Mouse (Mus musculus): Measurements from ENCODE around the gene Per1. TPM values are rescaled to one million over a fixed set of nuclear protein-coding genes. Genes with fewer than 3 reads are reported as not detected.
"Not testable (repeated sequence)": the region's sequence is repeated elsewhere in the genome, so short reads cannot be mapped to it uniquely, and the experiment has no call there.

The Per1 gene
- total RNA-seq, 2 experiments from 2014 or later, result 78.2 to 92.8 TPM

- no peak for DNase-seq
Measured at GRCm38 (mm10) chr11:69081613-69082012, 13.4 kb upstream of the Per1 start.

GRCm38 (mm10) chr11:69085608-69086007, 9.4 kb upstream of the Per1 start:
- no peak for DNase-seq

GRCm38 (mm10) chr11:69086390-69086789, 8.6 kb upstream of the Per1 start:
- no peak for DNase-seq

GRCm38 (mm10) chr11:69087082-69087481, 7.9 kb upstream of the Per1 start:
- no peak for DNase-seq

GRCm38 (mm10) chr11:69087597-69087996, 7.4 kb upstream of the Per1 start:
- DNase-seq, result no peak

GRCm38 (mm10) chr11:69088103-69088855, 6.7 kb upstream of the Per1 start, which contains the start of gene Vamp2:
Gene Vamp2, plus strand, starts transcription at chr11:69088490.
- peak; percentile 90 to 91 for DNase-seq

- DNase-seq, result no peak
Measured at GRCm38 (mm10) chr11:69088856-69089615, 6.0 kb upstream of the Per1 start.

- DNase-seq, result no peak
Measured at GRCm38 (mm10) chr11:69089616-69090290, 5.3 kb upstream of the Per1 start.

- DNase-seq, result no peak
Measured at GRCm38 (mm10) chr11:69090367-69090766, 4.7 kb upstream of the Per1 start.

- DNase-seq, result no peak
Measured at GRCm38 (mm10) chr11:69091566-69092385, 3.2 kb upstream of the Per1 start.

- DNase-seq, result peak; percentile 72 to 80
Measured at GRCm38 (mm10) chr11:69092386-69092751, 2.6 kb upstream of the Per1 start.

GRCm38 (mm10) chr11:69092871-69093270, 2.1 kb upstream of the Per1 start:
- DNase-seq, result no peak

GRCm38 (mm10) chr11:69093856-69094255, 1.2 kb upstream of the Per1 start:
- not testable (repeated sequence) for DNase-seq

GRCm38 (mm10) chr11:69095511-69096231, 654 bp downstream of the Per1 start:
- no peak for DNase-seq

- DNase-seq, result no peak
Measured at GRCm38 (mm10) chr11:69096360-69096986, 1.5 kb downstream of the Per1 start.

- DNase-seq, result peak; percentile 96 to 97
Measured at GRCm38 (mm10) chr11:69096987-69097900, 2.2 kb downstream of the Per1 start.

- DNase-seq, result no peak
Measured at GRCm38 (mm10) chr11:69098039-69098761, 3.2 kb downstream of the Per1 start.

- peak; percentile 96 to 98 for DNase-seq
Measured at GRCm38 (mm10) chr11:69098762-69099091, 3.7 kb downstream of the Per1 start.

- DNase-seq, result peak; percentile 67 to 73
Measured at GRCm38 (mm10) chr11:69099177-69099914, 4.3 kb downstream of the Per1 start.

Data from layer of hippocampus, postnatal 36 days (tissue).